Mouse (Mus musculus): ENCODE data around the gene Il9. TPM values are rescaled to one million over a fixed set of nuclear protein-coding genes. Genes with fewer than 3 reads are reported as not detected.

The Il9 gene
- polyA plus RNA-seq, 1 experiment from 2014 or later = not detected

GRCm38 (mm10) chr13:56463750-56464149 is 18.3 kb downstream of the Il9 start:
- Histone ChIP-seq H3K36me3 (ENCODE audit: insufficient read depth, low read length) (no peaks in the 10 kb centered on the region), H3K4me1 (replicated peaks; ENCODE audit: insufficient read depth, low read length) (no peaks in the 10 kb centered on the region), H3K9ac (ENCODE audit: low read depth, low read length) (no peak overlapping the region), H3K27me3 (ENCODE audit: insufficient read depth, low read length) (no peaks in the 10 kb centered on the region), H3K27ac (no peak overlapping the region), H3K9me3 (replicated peaks; ENCODE audit: low read length) (no peaks in the 10 kb centered on the region), H3K4me2 (ENCODE audit: low read length) (no peak overlapping the region), H3K4me3 (replicated peaks; ENCODE audit: low read depth, low read length) (no peak overlapping the region)
- TF ChIP-seq CTCF (IDR thresholded peaks at IDR 0.05; ENCODE audit: low read depth) = no peak
- WGBS = 89% methylated on average over 6 of the region's 6 CpGs
- DNase-seq (ENCODE audit: low spot score) = no peak
- ATAC-seq (replicated peaks; ENCODE audit: low FRiP score, low read depth) = no peak

- no peak for DNase-seq (ENCODE audit: low spot score)
Observed at GRCm38 (mm10) chr13:56463261-56463660, 18.8 kb downstream of the Il9 start.

GRCm38 (mm10) chr13:56462791-56463190 is 19.3 kb downstream of the Il9 start:
- Histone ChIP-seq H3K4me2 (ENCODE audit: low read length) (no peak overlapping the region), H3K4me1 (replicated peaks; ENCODE audit: insufficient read depth, low read length) (no peaks in the 10 kb centered on the region), H3K4me3 (replicated peaks; ENCODE audit: low read depth, low read length) (no peak overlapping the region), H3K9ac (ENCODE audit: low read depth, low read length) (no peak overlapping the region), H3K9me3 (replicated peaks; ENCODE audit: low read length) (no peaks in the 10 kb centered on the region), H3K27ac (no peak overlapping the region), H3K36me3 (ENCODE audit: insufficient read depth, low read length) (no peaks in the 10 kb centered on the region), H3K27me3 (ENCODE audit: insufficient read depth, low read length) (no peaks in the 10 kb centered on the region)
- ATAC-seq (replicated peaks; ENCODE audit: low FRiP score, low read depth) = no peak
- TF ChIP-seq CTCF (IDR thresholded peaks at IDR 0.05; ENCODE audit: low read depth) = no peak
- DNase-seq (ENCODE audit: low spot score) = no peak
- WGBS = 84% methylated on average over 4 of the region's 4 CpGs

More at GRCm38 (mm10) chr13:56463261-56463660, 18.8 kb downstream of the Il9 start:
- H3K9ac ChIP-seq (ENCODE audit: low read depth, low read length) = no peak overlapping the region
- no peaks in the 10 kb centered on the region for H3K36me3 ChIP-seq (ENCODE audit: insufficient read depth, low read length)
- no peak for TF ChIP-seq CTCF (IDR thresholded peaks at IDR 0.05; ENCODE audit: low read depth)
- no peaks in the 10 kb centered on the region for H3K27me3 ChIP-seq (ENCODE audit: insufficient read depth, low read length)
- ATAC-seq (replicated peaks; ENCODE audit: low FRiP score, low read depth) = no peak
- no peak overlapping the region for H3K4me3 ChIP-seq (replicated peaks; ENCODE audit: low read depth, low read length)
- no peaks in the 10 kb centered on the region for H3K4me1 ChIP-seq (replicated peaks; ENCODE audit: insufficient read depth, low read length)
- no peak overlapping the region for H3K27ac ChIP-seq
- H3K9me3 ChIP-seq (replicated peaks; ENCODE audit: low read length) = no peaks in the 10 kb centered on the region
- H3K4me2 ChIP-seq (ENCODE audit: low read length) = no peak overlapping the region
- 91% methylated on average over 7 of the region's 7 CpGs for WGBS

- no peak overlapping the region for H3K4me3 ChIP-seq (replicated peaks; ENCODE audit: low read depth, low read length)
- no peak overlapping the region for H3K4me2 ChIP-seq (ENCODE audit: low read length)
- H3K9ac ChIP-seq (ENCODE audit: low read depth, low read length) = no peak overlapping the region
- DNase-seq (ENCODE audit: low spot score) (no peak), ATAC-seq (replicated peaks; ENCODE audit: low FRiP score, low read depth) (no peak)
- no peaks in the 10 kb centered on the region for H3K27me3 ChIP-seq (ENCODE audit: insufficient read depth, low read length)
- 75% methylated on average over 4 of the region's 4 CpGs for WGBS
- no peaks in the 10 kb centered on the region for H3K9me3 ChIP-seq (replicated peaks; ENCODE audit: low read length)
- no peak for TF ChIP-seq CTCF (IDR thresholded peaks at IDR 0.05; ENCODE audit: low read depth)
- no peaks in the 10 kb centered on the region for H3K36me3 ChIP-seq (ENCODE audit: insufficient read depth, low read length)
- H3K4me1 ChIP-seq (replicated peaks; ENCODE audit: insufficient read depth, low read length) = no peaks in the 10 kb centered on the region
- no peak overlapping the region for H3K27ac ChIP-seq
Observed at GRCm38 (mm10) chr13:56461460-56461859, 20.6 kb downstream of the Il9 start.

GRCm38 (mm10) chr13:56458001-56458400 is 24.0 kb downstream of the Il9 start:
- Histone ChIP-seq H3K4me3 (replicated peaks; ENCODE audit: low read depth, low read length) (no peak overlapping the region), H3K27me3 (ENCODE audit: insufficient read depth, low read length) (no peaks in the 10 kb centered on the region), H3K4me2 (ENCODE audit: low read length) (peak overlapping the region; percentile 23; the same call in 1 of the 2 replicates), H3K27ac (peak overlapping the region; percentile 39), H3K9ac (ENCODE audit: low read depth, low read length) (no peak overlapping the region), H3K9me3 (replicated peaks; ENCODE audit: low read length) (no peaks in the 10 kb centered on the region), H3K36me3 (ENCODE audit: insufficient read depth, low read length) (no peaks in the 10 kb centered on the region), H3K4me1 (replicated peaks; ENCODE audit: insufficient read depth, low read length) (no peaks in the 10 kb centered on the region)
- 41% methylated on average over 9 of the region's 9 CpGs for WGBS
- DNase-seq (ENCODE audit: low spot score) = peak; percentile 26
- peak; percentile 49; the same call in 1 of the 2 replicates for ATAC-seq (replicated peaks; ENCODE audit: low FRiP score, low read depth)
- TF ChIP-seq CTCF (IDR thresholded peaks at IDR 0.05; ENCODE audit: low read depth) = no peak

GRCm38 (mm10) chr13:56450035-56450434 is 32.0 kb downstream of the Il9 start:
- no peak for DNase-seq (ENCODE audit: low spot score)

More at GRCm38 (mm10) chr13:56450035-56450434, 32.0 kb downstream of the Il9 start:
- H3K36me3 ChIP-seq (ENCODE audit: insufficient read depth, low read length) = no peaks in the 10 kb centered on the region
- no peak; the same call in 1 of the 2 replicates for ATAC-seq (replicated peaks; ENCODE audit: low FRiP score, low read depth)
- WGBS = 80% methylated on average over 8 of the region's 8 CpGs
- H3K9me3 ChIP-seq (replicated peaks; ENCODE audit: low read length) = no peaks in the 10 kb centered on the region
- H3K4me1 ChIP-seq (replicated peaks; ENCODE audit: insufficient read depth, low read length) = no peaks in the 10 kb centered on the region
- H3K27me3 ChIP-seq (ENCODE audit: insufficient read depth, low read length) = no peaks in the 10 kb centered on the region
- 0 out of 2 replicates have a peak overlapping the region, but pooled peaks have one; percentile 5 for H3K27ac ChIP-seq
- TF ChIP-seq CTCF (IDR thresholded peaks at IDR 0.05; ENCODE audit: low read depth) = peak; percentile 44; the same call in 1 of the 2 replicates
- H3K4me2 ChIP-seq (ENCODE audit: low read length) = no peak overlapping the region
- no peak overlapping the region for H3K9ac ChIP-seq (ENCODE audit: low read depth, low read length)
- no peak overlapping the region for H3K4me3 ChIP-seq (replicated peaks; ENCODE audit: low read depth, low read length)

Data from kidney, postnatal 0 days (tissue).